Mouse (Mus musculus): Measurements from ENCODE around the gene Tbc1d19. TPM values are rescaled to one million over a fixed set of nuclear protein-coding genes. Genes with fewer than 3 reads are reported as not detected.

Tbc1d19 gene
- polyA plus RNA-seq, 1 experiment from 2014 or later = 3.7 TPM

- H3K27ac ChIP-seq (ENCODE audit: low read depth) = no peak overlapping the region
- H3K4me1 ChIP-seq (ENCODE audit: insufficient read depth) = no peaks in the 10 kb centered on the region
- no peak for TF ChIP-seq EP300 (IDR thresholded peaks at IDR 0.05; ENCODE audit: low read depth)
- no peak for TF ChIP-seq CTCF (IDR thresholded peaks at IDR 0.05; ENCODE audit: low read depth)
- no peaks in the 10 kb centered on the region for H3K9me3 ChIP-seq (ENCODE audit: low read length)
- WGBS (ENCODE audit: insufficient replicate concordance) = 89% methylated on average over 7 of the region's 7 CpGs
- no peaks in the 10 kb centered on the region for H3K36me3 ChIP-seq (replicated peaks; ENCODE audit: insufficient read depth, low read length)
- no peak for ATAC-seq
- no peak overlapping the region for H3K4me2 ChIP-seq (ENCODE audit: low read depth, low read length)
- DNase-seq = no peak
- no peak overlapping the region for H3K4me3 ChIP-seq (ENCODE audit: low read depth, low read length)
- no peak overlapping the region for H3K9ac ChIP-seq (replicated peaks)
- no peaks in the 10 kb centered on the region for H3K27me3 ChIP-seq (ENCODE audit: insufficient read depth, low read length)
Measured at GRCm38 (mm10) chr5:53819711-53820110, 10.3 kb downstream of the Tbc1d19 start.

- TF ChIP-seq EP300 (IDR thresholded peaks at IDR 0.05; ENCODE audit: low read depth) (no peak), CTCF (IDR thresholded peaks at IDR 0.05; ENCODE audit: low read depth) (no peak)
- H3K4me2 ChIP-seq (ENCODE audit: low read depth, low read length) = no peak overlapping the region
- ATAC-seq = no peak
- no peak overlapping the region for H3K4me3 ChIP-seq (ENCODE audit: low read depth, low read length)
- no peaks in the 10 kb centered on the region for H3K36me3 ChIP-seq (replicated peaks; ENCODE audit: insufficient read depth, low read length)
- 56% methylated on average over 7 of the region's 7 CpGs for WGBS (ENCODE audit: insufficient replicate concordance)
- H3K4me1 ChIP-seq (ENCODE audit: insufficient read depth) = no peaks in the 10 kb centered on the region
- H3K9me3 ChIP-seq (ENCODE audit: low read length) = no peaks in the 10 kb centered on the region
- no peak for DNase-seq
- H3K27me3 ChIP-seq (ENCODE audit: insufficient read depth, low read length) = no peaks in the 10 kb centered on the region
- no peak overlapping the region for H3K9ac ChIP-seq (replicated peaks)
- H3K27ac ChIP-seq (ENCODE audit: low read depth) = no peak overlapping the region
Measured at GRCm38 (mm10) chr5:53825886-53826285, 16.5 kb downstream of the Tbc1d19 start.

GRCm38 (mm10) chr5:53834489-53834888 is 25.1 kb downstream of the Tbc1d19 start:
- TF ChIP-seq CTCF (IDR thresholded peaks at IDR 0.05; ENCODE audit: low read depth) (no peak), EP300 (IDR thresholded peaks at IDR 0.05; ENCODE audit: low read depth) (no peak)
- Histone ChIP-seq H3K9me3 (ENCODE audit: low read length) (no peaks in the 10 kb centered on the region), H3K9ac (replicated peaks) (no peak overlapping the region), H3K4me3 (ENCODE audit: low read depth, low read length) (no peak overlapping the region), H3K27me3 (ENCODE audit: insufficient read depth, low read length) (no peaks in the 10 kb centered on the region), H3K27ac (ENCODE audit: low read depth) (no peak overlapping the region), H3K36me3 (replicated peaks; ENCODE audit: insufficient read depth, low read length) (no peaks in the 10 kb centered on the region), H3K4me2 (ENCODE audit: low read depth, low read length) (no peak overlapping the region), H3K4me1 (ENCODE audit: insufficient read depth) (no peaks in the 10 kb centered on the region)
- WGBS (ENCODE audit: insufficient replicate concordance) = 87% methylated on average over 4 of the region's 4 CpGs
- DNase-seq (no peak), ATAC-seq (no peak)

GRCm38 (mm10) chr5:53841256-53841655 is 31.9 kb downstream of the Tbc1d19 start:
- no peak for TF ChIP-seq EP300 (IDR thresholded peaks at IDR 0.05; ENCODE audit: low read depth)
- TF ChIP-seq CTCF (IDR thresholded peaks at IDR 0.05; ENCODE audit: low read depth) = no peak
- 82% methylated on average over 5 of the region's 5 CpGs for WGBS (ENCODE audit: insufficient replicate concordance)

GRCm38 (mm10) chr5:53848294-53848942 is 39.0 kb downstream of the Tbc1d19 start:
- H3K4me1 ChIP-seq (ENCODE audit: insufficient read depth) = no peaks in the 10 kb centered on the region
- DNase-seq (no peak), ATAC-seq (no peak)
- no peak overlapping the region for H3K4me2 ChIP-seq (ENCODE audit: low read depth, low read length)
- no peak overlapping the region for H3K9ac ChIP-seq (replicated peaks)
- TF ChIP-seq CTCF (IDR thresholded peaks at IDR 0.05; ENCODE audit: low read depth) (no peak), EP300 (IDR thresholded peaks at IDR 0.05; ENCODE audit: low read depth) (no peak)
- no peaks in the 10 kb centered on the region for H3K27me3 ChIP-seq (ENCODE audit: insufficient read depth, low read length)
- WGBS (ENCODE audit: insufficient replicate concordance) = 54% methylated on average over 2 of the region's 2 CpGs
- 0 out of 2 replicates have a peak, but pooled peaks cover 2% of the 10 kb centered on the region for H3K36me3 ChIP-seq (replicated peaks; ENCODE audit: insufficient read depth, low read length)
- no peak overlapping the region for H3K27ac ChIP-seq (ENCODE audit: low read depth)
- no peaks in the 10 kb centered on the region for H3K9me3 ChIP-seq (ENCODE audit: low read length)
- no peak overlapping the region for H3K4me3 ChIP-seq (ENCODE audit: low read depth, low read length)

More at GRCm38 (mm10) chr5:53841256-53841655, 31.9 kb downstream of the Tbc1d19 start:
- Histone ChIP-seq H3K9ac (replicated peaks) (no peak overlapping the region), H3K36me3 (replicated peaks; ENCODE audit: insufficient read depth, low read length) (0 out of 2 replicates have a peak, but pooled peaks cover 2% of the 10 kb centered on the region), H3K4me2 (ENCODE audit: low read depth, low read length) (no peak overlapping the region), H3K4me3 (ENCODE audit: low read depth, low read length) (no peak overlapping the region), H3K9me3 (ENCODE audit: low read length) (no peaks in the 10 kb centered on the region), H3K4me1 (ENCODE audit: insufficient read depth) (no peaks in the 10 kb centered on the region), H3K27me3 (ENCODE audit: insufficient read depth, low read length) (no peaks in the 10 kb centered on the region), H3K27ac (ENCODE audit: low read depth) (no peak overlapping the region)
- DNase-seq (no peak), ATAC-seq (no peak)

- no peak for TF ChIP-seq EP300 (IDR thresholded peaks at IDR 0.05; ENCODE audit: low read depth)
- no peak for TF ChIP-seq CTCF (IDR thresholded peaks at IDR 0.05; ENCODE audit: low read depth)
- H3K27ac ChIP-seq (ENCODE audit: low read depth) = no peak overlapping the region
- no peak overlapping the region for H3K9ac ChIP-seq (replicated peaks)
- peaks cover 2% of the 10 kb centered on the region for H3K36me3 ChIP-seq (replicated peaks; ENCODE audit: insufficient read depth, low read length)
- ATAC-seq (no peak), DNase-seq (no peak)
- no peaks in the 10 kb centered on the region for H3K27me3 ChIP-seq (ENCODE audit: insufficient read depth, low read length)
- no peak overlapping the region for H3K4me2 ChIP-seq (ENCODE audit: low read depth, low read length)
- no peak overlapping the region for H3K4me3 ChIP-seq (ENCODE audit: low read depth, low read length)
- no peaks in the 10 kb centered on the region for H3K9me3 ChIP-seq (ENCODE audit: low read length)
- no peaks in the 10 kb centered on the region for H3K4me1 ChIP-seq (ENCODE audit: insufficient read depth)
- WGBS (ENCODE audit: insufficient replicate concordance) = 89% methylated on average over 5 of the region's 5 CpGs
Measured at GRCm38 (mm10) chr5:53852574-53852973, 43.2 kb downstream of the Tbc1d19 start.
